Mouse (Mus musculus) C2C12 (cell line): ENCODE results near the gene Pla1a.

Experiments
- CTCF ChIP-seq: IDR thresholded peaks from one replicate; pipeline ENCODE4 v1.5.1; 2011; ENCODE audit not compliant: control insufficient read depth, insufficient read depth, insufficient read length
- FOSL1 ChIP-seq: IDR thresholded peaks from one replicate; pipeline ENCODE4 v1.8.0; 2011; ENCODE audit warnings: mild to moderate bottlenecking, low read length; ENCODE audit not compliant: poor library complexity, insufficient read depth, severe bottlenecking
- MYOD1 ChIP-seq: IDR thresholded peaks from one replicate; pipeline ENCODE4 v1.6.1; 2011; ENCODE audit warnings: low read depth; ENCODE audit not compliant: control insufficient read depth, insufficient read length

GRCm38 (mm10) chr16:38399076-38399475, 33.9 kb downstream of the Pla1a start:
- TF ChIP-seq CTCF (no peak), MYOD1 (no peak), FOSL1 (no peak)
